Mouse (Mus musculus) stomach, embryonic 14.5 days (tissue): ENCODE measurements around the gene Ryr2. TPM values are rescaled to one million over a fixed set of nuclear protein-coding genes. Genes with fewer than 3 reads are reported as not detected.

Experiments used
- polyA plus RNA-seq: library from polyadenylated mRNA; unstranded; fragments of >200 nt; fragmentation: Nextera tagmentation; extraction: Ambion mirVana; gene quantifications from 2 replicates; pipeline ENCODE4 v1.2.1, GENCODE M21; 2014

Ryr2 gene
- polyA plus RNA-seq, 1 experiment from 2014 or later = 2.6 TPM

Other genes starting within 250 kb of the Ryr2 start
- gene Mtr, start 151.2 kb upstream of the Ryr2 start, polyA plus RNA-seq = 17.4 and 18.1 TPM in 2 replicates
- gene Actn2, start 233.8 kb upstream of the Ryr2 start, polyA plus RNA-seq = 0.64 and 0.74 TPM in 2 replicates